Mouse (Mus musculus) C2C12 (cell line): ENCODE measurements around the gene Me1. TPM values are rescaled to one million over a fixed set of nuclear protein-coding genes. Genes with fewer than 3 reads are reported as not detected.

ENCODE experiments used
- H3K27me3 ChIP-seq: one replicate; pipeline ENCODE4 v1.6.1; 2011; ENCODE audit not compliant: control insufficient read depth, insufficient read depth, insufficient read length
- H3K36me3 ChIP-seq: one replicate; pipeline ENCODE4 v1.6.1; 2011; ENCODE audit not compliant: control insufficient read depth, insufficient read depth
- H3K4me3 ChIP-seq: one replicate; pipeline ENCODE4 v1.5.1; 2011; ENCODE audit warnings: mild to moderate bottlenecking, control low read depth; ENCODE audit not compliant: poor library complexity, insufficient read depth, severe bottlenecking
- H3K79me2 ChIP-seq: one replicate; pipeline ENCODE4 v1.6.1; 2011; ENCODE audit not compliant: control insufficient read depth, insufficient read depth
- H3K79me3 ChIP-seq: one replicate; pipeline ENCODE4 v1.6.1; 2011; ENCODE audit warnings: low read depth, control low read depth
- H3ac ChIP-seq: one replicate; pipeline ENCODE3; 2011; ENCODE audit warnings: low read depth; ENCODE audit not compliant: control insufficient read depth, insufficient read length
- CEBPB ChIP-seq: IDR thresholded peaks from one replicate; pipeline ENCODE4 v1.6.1; 2011; ENCODE audit warnings: low read depth, mild to moderate bottlenecking, control low read depth, moderate library complexity
- CTCF ChIP-seq: IDR thresholded peaks from one replicate; pipeline ENCODE4 v1.5.1; 2011; ENCODE audit not compliant: control insufficient read depth, insufficient read depth, insufficient read length
- FOSL1 ChIP-seq: IDR thresholded peaks from one replicate; pipeline ENCODE4 v1.8.0; 2011; ENCODE audit warnings: mild to moderate bottlenecking, low read length; ENCODE audit not compliant: poor library complexity, insufficient read depth, severe bottlenecking
- MAX ChIP-seq: IDR thresholded peaks from one replicate; pipeline ENCODE4 v1.6.1; 2011; ENCODE audit warnings: mild to moderate bottlenecking, control low read depth
- MYOD1 ChIP-seq: IDR thresholded peaks from one replicate; pipeline ENCODE4 v1.6.1; 2011; ENCODE audit warnings: low read depth; ENCODE audit not compliant: control insufficient read depth, insufficient read length
- MYOG ChIP-seq: IDR thresholded peaks from one replicate; pipeline ENCODE4 v1.6.1; 2011; ENCODE audit not compliant: control insufficient read depth, insufficient read length; ENCODE audit errors: extremely low read depth
- USF1 ChIP-seq: IDR thresholded peaks from one replicate; pipeline ENCODE4 v1.6.1; 2011; ENCODE audit warnings: low read depth, mild to moderate bottlenecking, control low read depth, moderate library complexity
- polyA plus RNA-seq: library from polyadenylated mRNA; unstranded; fragments of >200 nt; fragmentation: generic; extraction: Trizol; gene quantifications from one replicate; pipeline ENCODE4 v1.2.1, GENCODE M21; 2012; ENCODE audit warnings: missing spikeins

The Me1 gene
- polyA plus RNA-seq, 1 experiment: 50.1 TPM

- Histone ChIP-seq H3K27me3 (no peaks in the 10 kb centered on the region), H3K4me3 (no peak overlapping the region), H3K79me2 (no peaks in the 10 kb centered on the region), H3K36me3 (no peaks in the 10 kb centered on the region), H3K79me3 (no peaks in the 10 kb centered on the region), H3ac (no peak overlapping the region)
- TF ChIP-seq CTCF (no peak), FOSL1 (no peak), USF1 (no peak)
Measured at GRCm38 (mm10) chr9:86717119-86717518, 21.4 kb upstream of the Me1 start.

- H3K27me3 ChIP-seq: no peaks in the 10 kb centered on the region
- H3ac ChIP-seq: no peak overlapping the region
- no peaks in the 10 kb centered on the region for H3K79me3 ChIP-seq
- no peak overlapping the region for H3K4me3 ChIP-seq
- H3K79me2 ChIP-seq: no peaks in the 10 kb centered on the region
- TF ChIP-seq USF1 (no peak), CEBPB (no peak), MYOG (no peak), MAX (no peak), MYOD1 (no peak), CTCF (no peak), FOSL1 (no peak)
- H3K36me3 ChIP-seq: no peaks in the 10 kb centered on the region
Measured at GRCm38 (mm10) chr9:86716540-86716939, 20.8 kb upstream of the Me1 start.

- Histone ChIP-seq H3ac (no peak overlapping the region), H3K27me3 (no peaks in the 10 kb centered on the region), H3K4me3 (no peak overlapping the region), H3K79me2 (no peaks in the 10 kb centered on the region), H3K79me3 (no peaks in the 10 kb centered on the region), H3K36me3 (no peaks in the 10 kb centered on the region)
- TF ChIP-seq CEBPB (no peak), MAX (no peak), FOSL1 (no peak), MYOD1 (no peak), CTCF (no peak), MYOG (no peak), USF1 (no peak)
Measured at GRCm38 (mm10) chr9:86714089-86714488, 18.3 kb upstream of the Me1 start.

GRCm38 (mm10) chr9:86712648-86713047 lies 16.9 kb upstream of the Me1 start:
- Histone ChIP-seq H3K79me2 (no peaks in the 10 kb centered on the region), H3K27me3 (no peaks in the 10 kb centered on the region), H3K4me3 (no peak overlapping the region), H3ac (no peak overlapping the region), H3K79me3 (no peaks in the 10 kb centered on the region), H3K36me3 (no peaks in the 10 kb centered on the region)
- no peak for TF ChIP-seq MYOG
- TF ChIP-seq MYOD1: no peak
- TF ChIP-seq CEBPB: no peak
- no peak for TF ChIP-seq MAX
- no peak for TF ChIP-seq FOSL1
- no peak for TF ChIP-seq USF1
- TF ChIP-seq CTCF: no peak

GRCm38 (mm10) chr9:86710091-86710634 lies 14.4 kb upstream of the Me1 start:
- Histone ChIP-seq H3K79me2 (no peaks in the 10 kb centered on the region), H3K4me3 (no peak overlapping the region), H3K27me3 (no peaks in the 10 kb centered on the region), H3K36me3 (no peaks in the 10 kb centered on the region), H3ac (no peak overlapping the region), H3K79me3 (no peaks in the 10 kb centered on the region)
- TF ChIP-seq CEBPB (no peak), MAX (no peak), MYOG (no peak), FOSL1 (no peak), CTCF (no peak), MYOD1 (no peak), USF1 (no peak)

- Histone ChIP-seq H3K79me3 (no peaks in the 10 kb centered on the region), H3K4me3 (no peak overlapping the region), H3K36me3 (no peaks in the 10 kb centered on the region), H3K79me2 (no peaks in the 10 kb centered on the region), H3ac (no peak overlapping the region), H3K27me3 (no peaks in the 10 kb centered on the region)
- TF ChIP-seq FOSL1 (no peak), CEBPB (no peak), CTCF (no peak), MYOD1 (no peak), USF1 (no peak), MYOG (no peak), MAX (no peak)
Measured at GRCm38 (mm10) chr9:86708921-86709320, 13.2 kb upstream of the Me1 start.
